Mouse (Mus musculus) hindbrain, embryonic 15.5 days (tissue): Measurements from ENCODE around the gene Lrrc4c. TPM values are rescaled to one million over a fixed set of nuclear protein-coding genes. Genes with fewer than 3 reads are reported as not detected.

Source experiments
- ATAC-seq: fragments of 200-750 bp; cut with Nextera tagmentation; 2 replicates; pipeline ENCODE4 v1.8.0; 2017; ENCODE audit warnings: low read depth, moderate number of reproducible peaks, moderate TSS enrichment; ENCODE audit not compliant: low FRiP score
- H3K27ac ChIP-seq: fragments of 300-500 bp; sonication (generic); replicated peaks from 2 replicates; pipeline ENCODE4 v1.5.1; 2015; ENCODE audit warnings: mild to moderate bottlenecking, inconsistent platforms
- H3K27me3 ChIP-seq: fragments of 300-500 bp; sonication (generic); 2 replicates; pipeline ENCODE4 v1.6.1; 2015; ENCODE audit warnings: control low read depth, inconsistent platforms
- H3K36me3 ChIP-seq: fragments of 300-500 bp; sonication (generic); 2 replicates; pipeline ENCODE4 v1.6.1; 2015; ENCODE audit warnings: control low read depth, inconsistent platforms
- H3K4me1 ChIP-seq: fragments of 300-500 bp; sonication (generic); replicated peaks from 2 replicates; pipeline ENCODE4 v1.6.1; 2015; ENCODE audit warnings: control low read depth, inconsistent platforms
- H3K4me2 ChIP-seq: fragments of 300-500 bp; sonication (generic); 2 replicates; pipeline ENCODE4 v1.6.1; 2015; ENCODE audit warnings: moderate library complexity, mild to moderate bottlenecking, inconsistent platforms
- H3K4me3 ChIP-seq: fragments of 300-500 bp; sonication (generic); 2 replicates; pipeline ENCODE4 v1.5.1; 2015; ENCODE audit warnings: mild to moderate bottlenecking, inconsistent platforms
- H3K9ac ChIP-seq: fragments of 300-500 bp; sonication (generic); 2 replicates; pipeline ENCODE4 v1.6.1; 2015; ENCODE audit warnings: inconsistent platforms
- H3K9me3 ChIP-seq: fragments of 300-500 bp; sonication (generic); 2 replicates; pipeline ENCODE4 v1.6.1; 2016; ENCODE audit warnings: control low read depth, inconsistent platforms
- WGBS: fragments of 180-500 bp; shearing (Covaris S2); methylation state at CpG from one replicate; pipeline ENCODE4 v1.1.7; 2015; 5-methylcytosine and 5-hydroxymethylcytosine counted together
- polyA plus RNA-seq: library from polyadenylated mRNA; unstranded; fragments of >200 nt; fragmentation: Nextera tagmentation; extraction: Ambion mirVana; gene quantifications from 2 replicates; pipeline ENCODE4 v1.2.1, GENCODE M21; 2015

Gene Lrrc4c
- polyA plus RNA-seq, 1 experiment from 2014 or later, result 35.0 TPM

- H3K9me3 ChIP-seq, result no peaks in the 10 kb centered on the region
- WGBS, result 83% methylated on average over 1 of the region's 1 CpGs
- no peak for ATAC-seq
- no peak overlapping the region for H3K4me3 ChIP-seq
- H3K4me1 ChIP-seq, result no peaks in the 10 kb centered on the region
- H3K4me2 ChIP-seq, result no peak overlapping the region
- H3K36me3 ChIP-seq, result no peaks in the 10 kb centered on the region
- H3K27me3 ChIP-seq, result no peaks in the 10 kb centered on the region
- H3K27ac ChIP-seq, result no peak overlapping the region
- H3K9ac ChIP-seq, result no peak overlapping the region
Measured at GRCm38 (mm10) chr2:97332084-97332682, 1014.2 kb downstream of the Lrrc4c start.

- no peak for ATAC-seq
- Histone ChIP-seq H3K4me1 (no peaks in the 10 kb centered on the region), H3K4me3 (no peak overlapping the region), H3K27ac (no peak overlapping the region), H3K36me3 (no peaks in the 10 kb centered on the region), H3K27me3 (no peaks in the 10 kb centered on the region), H3K9me3 (no peaks in the 10 kb centered on the region), H3K9ac (no peak overlapping the region), H3K4me2 (no peak overlapping the region)
- 77% methylated on average over 4 of the region's 4 CpGs for WGBS
Measured at GRCm38 (mm10) chr2:97339627-97340026, 1021.7 kb downstream of the Lrrc4c start.

GRCm38 (mm10) chr2:97361235-97361634 lies 1043.3 kb downstream of the Lrrc4c start:
- no peak overlapping the region for H3K27ac ChIP-seq
- H3K4me2 ChIP-seq, result no peak overlapping the region
- no peak overlapping the region for H3K4me3 ChIP-seq
- ATAC-seq, result no peak
- no peaks in the 10 kb centered on the region for H3K9me3 ChIP-seq
- no peaks in the 10 kb centered on the region for H3K36me3 ChIP-seq
- no peak overlapping the region for H3K9ac ChIP-seq
- H3K4me1 ChIP-seq, result no peaks in the 10 kb centered on the region
- 88% methylated on average over 2 of the region's 2 CpGs for WGBS
- no peaks in the 10 kb centered on the region for H3K27me3 ChIP-seq

GRCm38 (mm10) chr2:97369978-97370377 lies 1052.0 kb downstream of the Lrrc4c start:
- Histone ChIP-seq H3K4me1 (no peaks in the 10 kb centered on the region), H3K27ac (no peak overlapping the region), H3K9me3 (no peaks in the 10 kb centered on the region), H3K27me3 (no peaks in the 10 kb centered on the region), H3K4me3 (no peak overlapping the region), H3K36me3 (no peaks in the 10 kb centered on the region), H3K4me2 (no peak overlapping the region), H3K9ac (no peak overlapping the region)
- no peak for ATAC-seq
- WGBS, result 84% methylated on average over 3 of the region's 3 CpGs

- H3K36me3 ChIP-seq, result no peaks in the 10 kb centered on the region
- H3K27ac ChIP-seq, result no peak overlapping the region
- no peaks in the 10 kb centered on the region for H3K27me3 ChIP-seq
- no peak overlapping the region for H3K4me2 ChIP-seq
- H3K4me1 ChIP-seq, result no peaks in the 10 kb centered on the region
- WGBS, result 56% methylated on average over 3 of the region's 3 CpGs
- no peaks in the 10 kb centered on the region for H3K9me3 ChIP-seq
- no peak for ATAC-seq
- H3K9ac ChIP-seq, result no peak overlapping the region
- no peak overlapping the region for H3K4me3 ChIP-seq
Measured at GRCm38 (mm10) chr2:97391437-97391836, 1073.5 kb downstream of the Lrrc4c start.

- no peaks in the 10 kb centered on the region for H3K9me3 ChIP-seq
- H3K27me3 ChIP-seq, result no peaks in the 10 kb centered on the region
- H3K4me3 ChIP-seq, result no peak overlapping the region
- 84% methylated on average over 2 of the region's 2 CpGs for WGBS
- no peak overlapping the region for H3K9ac ChIP-seq
- no peaks in the 10 kb centered on the region for H3K4me1 ChIP-seq
- ATAC-seq, result no peak
- no peak overlapping the region for H3K4me2 ChIP-seq
- no peak overlapping the region for H3K27ac ChIP-seq
- H3K36me3 ChIP-seq, result no peaks in the 10 kb centered on the region
Measured at GRCm38 (mm10) chr2:97391876-97392275, 1073.9 kb downstream of the Lrrc4c start.

GRCm38 (mm10) chr2:97413066-97413465 lies 1095.1 kb downstream of the Lrrc4c start:
- WGBS, result 76% methylated on average over 1 of the region's 1 CpGs
- H3K4me3 ChIP-seq, result no peak overlapping the region

GRCm38 (mm10) chr2:97414416-97415362 lies 1096.7 kb downstream of the Lrrc4c start:
- ATAC-seq, result no peak
- Histone ChIP-seq H3K4me1 (no peaks in the 10 kb centered on the region), H3K4me2 (no peak overlapping the region), H3K27me3 (no peaks in the 10 kb centered on the region), H3K9me3 (no peaks in the 10 kb centered on the region), H3K27ac (no peak overlapping the region), H3K36me3 (no peaks in the 10 kb centered on the region), H3K9ac (no peak overlapping the region), H3K4me3 (no peak overlapping the region)
- 87% methylated on average over 8 of the region's 8 CpGs for WGBS

More at GRCm38 (mm10) chr2:97413066-97413465, 1095.1 kb downstream of the Lrrc4c start:
- Histone ChIP-seq H3K27me3 (no peaks in the 10 kb centered on the region), H3K9me3 (no peaks in the 10 kb centered on the region), H3K36me3 (no peaks in the 10 kb centered on the region), H3K9ac (no peak overlapping the region), H3K27ac (no peak overlapping the region), H3K4me1 (no peaks in the 10 kb centered on the region), H3K4me2 (no peak overlapping the region)
- ATAC-seq, result no peak

- no peak overlapping the region for H3K4me3 ChIP-seq
- no peaks in the 10 kb centered on the region for H3K27me3 ChIP-seq
- no peaks in the 10 kb centered on the region for H3K4me1 ChIP-seq
- no peak overlapping the region for H3K4me2 ChIP-seq
- WGBS, result 94% methylated on average over 1 of the region's 1 CpGs
- no peaks in the 10 kb centered on the region for H3K36me3 ChIP-seq
- no peak overlapping the region for H3K27ac ChIP-seq
- no peak for ATAC-seq
- no peaks in the 10 kb centered on the region for H3K9me3 ChIP-seq
- no peak overlapping the region for H3K9ac ChIP-seq
Measured at GRCm38 (mm10) chr2:97434140-97434539, 1116.2 kb downstream of the Lrrc4c start.

GRCm38 (mm10) chr2:97435616-97436015 lies 1117.6 kb downstream of the Lrrc4c start:
- Histone ChIP-seq H3K36me3 (no peaks in the 10 kb centered on the region), H3K4me2 (no peak overlapping the region), H3K9ac (no peak overlapping the region), H3K27ac (no peak overlapping the region), H3K4me1 (no peaks in the 10 kb centered on the region), H3K4me3 (no peak overlapping the region), H3K27me3 (no peaks in the 10 kb centered on the region), H3K9me3 (no peaks in the 10 kb centered on the region)
- ATAC-seq, result no peak
- 81% methylated on average over 2 of the region's 2 CpGs for WGBS

GRCm38 (mm10) chr2:97437767-97438166 lies 1119.8 kb downstream of the Lrrc4c start:
- Histone ChIP-seq H3K4me1 (no peaks in the 10 kb centered on the region), H3K9ac (no peak overlapping the region), H3K4me3 (no peak overlapping the region), H3K27ac (no peak overlapping the region), H3K36me3 (no peaks in the 10 kb centered on the region), H3K27me3 (no peaks in the 10 kb centered on the region), H3K9me3 (no peaks in the 10 kb centered on the region), H3K4me2 (no peak overlapping the region)
- no peak for ATAC-seq

GRCm38 (mm10) chr2:97463573-97463972 lies 1145.6 kb downstream of the Lrrc4c start:
- Histone ChIP-seq H3K4me1 (0 out of 2 replicates have a peak, but pooled peaks cover 2% of the 10 kb centered on the region), H3K27ac (no peak overlapping the region), H3K4me3 (no peak overlapping the region), H3K36me3 (no peaks in the 10 kb centered on the region), H3K4me2 (no peak overlapping the region), H3K9me3 (no peaks in the 10 kb centered on the region), H3K9ac (no peak overlapping the region), H3K27me3 (no peaks in the 10 kb centered on the region)
- ATAC-seq, result no peak
